Mouse (Mus musculus) MEL (cell line): ENCODE measurements around the gene Grhl3. TPM values are rescaled to one million over a fixed set of nuclear protein-coding genes. Genes with fewer than 3 reads are reported as not detected.

ENCODE experiments used
- DNase-seq: peaks from one replicate; pipeline ENCODE4 v3.0.0; 2011; ENCODE audit warnings: low read depth, low spot score
- H3K27ac ChIP-seq: 2 replicates; pipeline ENCODE4 v1.5.1; 2012; ENCODE audit warnings: low read depth, mild to moderate bottlenecking, control low read depth, low read length, moderate library complexity; ENCODE audit not compliant: control insufficient read depth
- H3K27me3 ChIP-seq, 2 experiments: fragments of 150-350 bp in 1 of 2; sonication (generic) in 1 of 2; 2 replicates each; pipeline ENCODE4 v1.6.1; 2012; ENCODE audit warnings: low read length in 2 of 2, mild to moderate bottlenecking in 2 of 2, improper control_type of control experiment in 1 of 2, moderate library complexity in 1 of 2; ENCODE audit not compliant: insufficient read depth in 2 of 2, control insufficient read depth in 1 of 2
- H3K36me3 ChIP-seq, 2 experiments: 2 replicates each; pipeline ENCODE4 v1.6.1; 2012 to 2014; ENCODE audit warnings: low read length in 2 of 2, improper control_type of control experiment in 1 of 2, inconsistent platforms in 1 of 2, mild to moderate bottlenecking in 1 of 2; ENCODE audit not compliant: insufficient read depth in 2 of 2, control insufficient read depth in 1 of 2
- H3K4me1 ChIP-seq, 2 experiments: fragments of 150-350 bp in 1 of 2; sonication (generic) in 1 of 2; 2 replicates each; pipeline ENCODE4 v1.6.1; 2012; ENCODE audit warnings: low read length in 2 of 2, improper control_type of control experiment in 1 of 2, mild to moderate bottlenecking in 1 of 2; ENCODE audit not compliant: insufficient read depth in 2 of 2, control insufficient read depth in 1 of 2
- H3K4me3 ChIP-seq, 2 experiments: fragments of 150-350 bp in 1 of 2; sonication (generic) in 1 of 2; 2 replicates each; pipeline ENCODE4 v1.5.1; 2012; ENCODE audit warnings: low read depth in 2 of 2, low read length in 2 of 2, mild to moderate bottlenecking in 2 of 2, moderate library complexity in 2 of 2, control low read depth in 1 of 2, improper control_type of control experiment in 1 of 2; ENCODE audit not compliant: control insufficient read depth in 1 of 2, insufficient read depth in 1 of 2
- H3K79me2 ChIP-seq: 2 replicates; pipeline ENCODE4 v1.6.1; 2012; ENCODE audit warnings: mild to moderate bottlenecking, low read length, moderate library complexity; ENCODE audit not compliant: control insufficient read depth, poor library complexity, insufficient read depth
- H3K9ac ChIP-seq: 2 replicates; pipeline ENCODE4 v1.6.1; 2012; ENCODE audit warnings: low read depth, mild to moderate bottlenecking, control low read depth, low read length, moderate library complexity; ENCODE audit not compliant: control insufficient read depth, poor library complexity, severe bottlenecking
- H3K9me3 ChIP-seq: fragments of 150-350 bp; sonication (generic); replicated peaks from 2 replicates; pipeline ENCODE4 v1.6.1; 2012; ENCODE audit warnings: mild to moderate bottlenecking, low read length, improper control_type of control experiment, moderate library complexity; ENCODE audit not compliant: insufficient read depth
- BHLHE40 ChIP-seq: IDR thresholded peaks from 2 replicates; pipeline ENCODE4 v1.6.1; 2012; ENCODE audit warnings: low read depth, mild to moderate bottlenecking, inconsistent platforms, low read length, improper control_type of control experiment, borderline replicate concordance
- CTCF ChIP-seq, 3 experiments: IDR thresholded peaks in 2 of 3; conservative IDR thresholded peaks in 1 of 3; 2 replicates each; pipeline ENCODE4 v1.5.1; 2011 to 2012; ENCODE audit warnings: low read length in 3 of 3, low read depth in 2 of 3, mild to moderate bottlenecking in 2 of 3, improper control_type of control experiment in 1 of 3, inconsistent platforms in 1 of 3, mixed read lengths in 1 of 3, moderate library complexity in 1 of 3; ENCODE audit not compliant: control insufficient read depth in 1 of 3, insufficient read depth in 1 of 3, poor library complexity in 1 of 3, severe bottlenecking in 1 of 3
- GATA1 ChIP-seq: IDR thresholded peaks from 2 replicates; pipeline ENCODE4 v1.6.1; 2011; ENCODE audit warnings: low read depth, low read length, improper control_type of control experiment
- MYB ChIP-seq: IDR thresholded peaks from 2 replicates; pipeline ENCODE4 v1.6.1; 2011; ENCODE audit warnings: mild to moderate bottlenecking, low read depth, low read length, improper control_type of control experiment
- NELFE ChIP-seq: IDR thresholded peaks from 2 replicates; pipeline ENCODE4 v1.6.1; 2011; ENCODE audit warnings: low read depth, low read length, improper control_type of control experiment
- POLR2AphosphoS2 ChIP-seq: IDR thresholded peaks from 2 replicates; pipeline ENCODE4 v1.6.1; 2011; ENCODE audit warnings: low read length, improper control_type of control experiment
- POLR2AphosphoS5 ChIP-seq: IDR thresholded peaks from 2 replicates; pipeline ENCODE4 v1.6.1; 2012; ENCODE audit warnings: low read depth, borderline replicate concordance, mild to moderate bottlenecking, inconsistent platforms, low read length, moderate library complexity, mixed read lengths
- RCOR1 ChIP-seq: IDR thresholded peaks from 2 replicates; pipeline ENCODE4 v1.6.1; 2012; ENCODE audit warnings: low read depth, mild to moderate bottlenecking, inconsistent platforms, low read length, improper control_type of control experiment
- TCF12 ChIP-seq: IDR thresholded peaks from 2 replicates; pipeline ENCODE4 v1.6.1; 2014; ENCODE audit warnings: low read depth, mild to moderate bottlenecking, inconsistent platforms, low read length, improper control_type of control experiment, moderate library complexity
- USF2 ChIP-seq, 2 experiments: IDR thresholded peaks; 2 replicates each; pipeline ENCODE4 v1.6.1; 2011 to 2012; ENCODE audit warnings: improper control_type of control experiment in 2 of 2, low read length in 2 of 2, borderline replicate concordance in 1 of 2, inconsistent platforms in 1 of 2, low read depth in 1 of 2, mild to moderate bottlenecking in 1 of 2; ENCODE audit not compliant: insufficient read depth in 1 of 2
- ZKSCAN1 ChIP-seq: IDR thresholded peaks from 2 replicates; pipeline ENCODE4 v1.6.1; 2012; ENCODE audit warnings: low read depth, mild to moderate bottlenecking, inconsistent platforms, low read length, improper control_type of control experiment, moderate library complexity
- ZMIZ1 ChIP-seq: IDR thresholded peaks from 2 replicates; pipeline ENCODE4 v1.6.1; 2012; ENCODE audit warnings: low read depth, mild to moderate bottlenecking, inconsistent platforms, low read length, improper control_type of control experiment, moderate library complexity
- polyA plus RNA-seq, 2 experiments: library from polyadenylated mRNA; stranded (reverse) in 1 of 2; unstranded in 1 of 2; fragments of >175 nt in 1 of 2; fragments of >200 nt in 1 of 2; gene quantifications; 2 replicates each; pipeline versions ENCODE4 v1.2.1 to v1.2.4; 2012; ENCODE audit warnings: low replicate concordance in 2 of 2, low read depth in 1 of 2; ENCODE audit not compliant: insufficient read length in 2 of 2, insufficient read depth in 1 of 2, missing spikeins in 1 of 2
- total RNA-seq: library from RNA; depleted of rRNA; stranded (reverse); fragments of 300-350 nt; gene quantifications from 2 replicates; pipeline ENCODE4 v1.2.3, GENCODE M21; 2012

Gene Grhl3
- total and polyA plus RNA-seq, 3 experiments, result not detected

DNA sequence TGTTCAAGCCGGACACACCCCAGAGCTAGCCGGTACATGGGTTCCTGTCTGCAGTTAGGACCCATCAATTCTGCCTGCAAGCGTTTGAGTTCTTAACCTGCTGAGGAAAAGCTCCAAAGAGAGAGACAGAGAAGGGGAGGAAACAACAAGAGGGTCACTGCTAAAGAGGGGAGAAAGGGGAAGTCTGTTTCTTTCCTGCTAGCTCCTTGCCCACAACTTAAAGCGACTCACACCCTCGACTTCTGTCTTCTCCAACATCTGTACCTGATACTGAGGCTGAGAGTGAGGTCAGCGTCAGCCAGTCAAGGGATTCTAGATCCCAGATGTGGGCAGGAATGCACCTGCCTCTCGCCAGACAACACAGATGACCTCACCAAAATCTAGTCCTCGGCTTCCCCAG, 1.2 kb downstream of the Grhl3 start:
- no peak for TF ChIP-seq USF2 (IDR thresholded peaks at IDR 0.05; ENCODE audit: borderline replicate concordance in 1 of 2, insufficient read depth in 1 of 2, low read depth in 1 of 2, low read length in 2 of 2)
- no peak for TF ChIP-seq CTCF (IDR thresholded peaks at IDR 0.05 in 2 of 3, conservative IDR thresholded peaks at IDR 0.05 in 1 of 3; ENCODE audit: control insufficient read depth in 1 of 3, insufficient read depth in 1 of 3, low read depth in 2 of 3, low read length in 3 of 3, poor library complexity in 1 of 3, severe bottlenecking in 1 of 3)
- TF ChIP-seq MYB, result no peak
- TF ChIP-seq ZKSCAN1, result no peak
- TF ChIP-seq ZMIZ1, result no peak
- H3K4me1 ChIP-seq, result peaks cover 3 to 13% of the 10 kb centered on the region in 2 experiments; a peak in 3 of 4 replicates
- H3K36me3 ChIP-seq, result peaks cover 0 to 5% of the 10 kb centered on the region in 2 experiments; a peak in 2 of 4 replicates
- no peak overlapping the region for H3K4me3 ChIP-seq
- no peak overlapping the region for H3K9ac ChIP-seq
- H3K9me3 ChIP-seq, result no peaks in the 10 kb centered on the region
- H3K27ac ChIP-seq, result no peak overlapping the region
- H3K27me3 ChIP-seq, result peaks cover 0 to 2% of the 10 kb centered on the region in 2 experiments; a peak in 1 of 4 replicates
- H3K79me2 ChIP-seq, result no peaks in the 10 kb centered on the region
- DNase-seq, result peak; percentile 47

- Histone ChIP-seq H3K9me3 (no peaks in the 10 kb centered on the region), H3K4me3 (no peak overlapping the region), H3K79me2 (no peaks in the 10 kb centered on the region), H3K4me1 (peaks cover 3 to 19% of the 10 kb centered on the region in 2 experiments; a peak in 3 of 4 replicates), H3K27ac (no peak overlapping the region), H3K36me3 (peaks cover 0 to 7% of the 10 kb centered on the region in 2 experiments; a peak in 2 of 4 replicates), H3K9ac (no peak overlapping the region), H3K27me3 (peaks cover 0 to 2% of the 10 kb centered on the region in 2 experiments; a peak in 1 of 4 replicates)
- DNase-seq, result no peak
- TF ChIP-seq GATA1 (no peak), POLR2AphosphoS5 (no peak), BHLHE40 (no peak), RCOR1 (no peak), NELFE (no peak), POLR2AphosphoS2 (no peak), TCF12 (no peak)
Measured at GRCm38 (mm10) chr4:135571037-135571550, 2.3 kb downstream of the Grhl3 start.
